ENCODE assay signal across 8 mouse cellular contexts in genomic region chr13:26932695-26933438, GRCm38 (mm10).
DNase-seq lines count a peak whose midpoint lies in the region; ATAC-seq lines count a peak whose summit lies in the region.

No protein-coding gene starts in this region.

- H3K9ac ChIP-seq in limb, embryonic 13.5 days, result no peak overlapping the region

- WGBS in limb, embryonic 13.5 days, result 14% methylated on average over 4 of the region's 4 CpGs

- peaks cover 14% of the 10 kb centered on the region for H3K4me1 ChIP-seq in limb, embryonic 13.5 days

- H3K9me3 ChIP-seq in limb, embryonic 13.5 days, result no peaks in the 10 kb centered on the region

- no peaks in the 10 kb centered on the region for H3K27me3 ChIP-seq in limb, embryonic 13.5 days

- ATAC-seq in limb, embryonic 13.5 days (ENCODE audit: low FRiP score, low read depth), result peak; percentile 69; the same call in 1 of the 2 replicates
- ATAC-seq in monocyte, adult 5-6 weeks (replicated peaks; ENCODE audit: insufficient number of reproducible peaks, low FRiP score, low TSS enrichment, poor library complexity, severe bottlenecking), result no peak

- H3K36me3 ChIP-seq in limb, embryonic 13.5 days, result no peaks in the 10 kb centered on the region

- H3K27ac ChIP-seq in limb, embryonic 13.5 days, result no peak overlapping the region

- H3K4me3 ChIP-seq in limb, embryonic 13.5 days, result no peak overlapping the region

- no peak overlapping the region for H3K4me2 ChIP-seq in limb, embryonic 13.5 days (replicated peaks)

- peak; percentile 38 for DNase-seq in lung, postnatal 10 days
- no peak for DNase-seq in lung, postnatal 14 days
- DNase-seq in heart, postnatal 4 days, result peak; percentile 11
- no peak for DNase-seq in testis, postnatal 14 days (ENCODE audit: low spot score)
- no peak for DNase-seq in spleen, postnatal 14 days (ENCODE audit: low spot score in 2 of 2)
- DNase-seq in cerebellum, postnatal 10 days, result no peak

Comparison
In these comparisons a context has a peak if more than half of its experiments do, and no peak if none do; other contexts are left out.
1. DNase-seq: peak in lung, postnatal 10 days (single experiment) and heart, postnatal 4 days (single experiment); none in lung, postnatal 14 days (single experiment), testis, postnatal 14 days (single experiment), spleen, postnatal 14 days (0 of 2) and cerebellum, postnatal 10 days (0 of 2).